Mouse (Mus musculus) thymus, adult 2 months (tissue): ENCODE results near the gene Col20a1. TPM values are rescaled to one million over a fixed set of nuclear protein-coding genes. Genes with fewer than 3 reads are reported as not detected.

Experiments
- DNase-seq: peaks from one replicate; pipeline ENCODE4 v3.0.0; 2021
- H3K27ac ChIP-seq: fragments of 200-500 bp; 2 replicates; pipeline ENCODE4 v1.5.1; 2012; ENCODE audit warnings: low read length, control low read depth; ENCODE audit not compliant: control insufficient read depth, insufficient read depth
- H3K27me3 ChIP-seq: fragments of 200-500 bp; 2 replicates; pipeline ENCODE4 v1.6.1; 2012; ENCODE audit warnings: mild to moderate bottlenecking, low read length, moderate library complexity, mixed read lengths; ENCODE audit not compliant: control insufficient read depth, insufficient read depth
- H3K36me3 ChIP-seq: fragments of 200-500 bp; 2 replicates; pipeline ENCODE4 v1.6.1; 2012; ENCODE audit warnings: mild to moderate bottlenecking, low read length, moderate library complexity; ENCODE audit not compliant: control insufficient read depth, insufficient read depth
- H3K4me1 ChIP-seq: fragments of 200-500 bp; replicated peaks from 2 replicates; pipeline ENCODE4 v1.6.1; 2012; ENCODE audit warnings: low read length; ENCODE audit not compliant: control insufficient read depth, insufficient read depth
- H3K4me3 ChIP-seq: fragments of 200-500 bp; 2 replicates; pipeline ENCODE4 v1.5.1; 2012; ENCODE audit warnings: mild to moderate bottlenecking, low read length, control low read depth, moderate library complexity; ENCODE audit not compliant: control insufficient read depth, insufficient read depth
- CTCF ChIP-seq: fragments of 200-500 bp; IDR thresholded peaks from 2 replicates; pipeline ENCODE4 v1.5.1; 2012; ENCODE audit warnings: mild to moderate bottlenecking, control low read depth, low read length, moderate library complexity, borderline replicate concordance; ENCODE audit not compliant: control insufficient read depth, poor library complexity, insufficient read depth; ENCODE audit errors: extremely low read depth
- POLR2A ChIP-seq: fragments of 200-500 bp; IDR thresholded peaks from 2 replicates; pipeline ENCODE4 v1.6.1; 2012; ENCODE audit warnings: mild to moderate bottlenecking, low read length, control low read depth, moderate library complexity; ENCODE audit not compliant: control insufficient read depth, poor library complexity, insufficient read depth; ENCODE audit errors: extremely low read depth
- WGBS: fragments of 180-500 bp; shearing (Covaris S2); methylation state at CpG from one replicate; pipeline ENCODE4 v1.1.7; 2018; 5-methylcytosine and 5-hydroxymethylcytosine counted together
- polyA plus RNA-seq: library from polyadenylated mRNA; depleted of rRNA; stranded (reverse); fragments of >200 nt; gene quantifications from 2 replicates; pipeline ENCODE4 v1.2.3, GENCODE M21; 2012; rRNA removed

Gene Col20a1
- 2.5 and 3.3 TPM in 2 replicates for polyA plus RNA-seq

- TF ChIP-seq POLR2A (no peak), CTCF (no peak)
Measured at GRCm38 (mm10) chr2:180986449-180986848, at the start of gene Col20a1. Gene Col20a1, plus strand, starts transcription at chr2:180986535.

DNA sequence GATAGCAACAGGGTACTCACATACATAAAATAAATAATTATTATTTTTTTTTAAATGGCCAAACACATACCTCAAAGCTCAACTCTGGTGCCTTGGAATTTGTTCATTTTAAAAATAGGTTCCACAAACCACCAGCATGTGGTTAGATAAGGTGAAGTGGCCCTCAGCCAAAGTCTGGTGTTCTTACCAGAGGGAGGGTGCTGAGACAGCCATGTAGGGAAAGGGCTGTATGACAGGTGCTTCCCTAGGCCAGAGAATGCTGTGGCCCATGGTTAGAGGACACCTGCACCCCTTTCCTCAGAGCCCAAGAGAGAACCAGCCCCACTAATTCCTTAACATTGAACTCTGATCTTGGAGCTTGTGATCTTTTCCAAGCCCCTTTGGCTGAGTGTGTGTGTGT is 46.1 kb upstream of the Col20a1 start:
- H3K4me3 ChIP-seq, result no peak overlapping the region
- no peaks in the 10 kb centered on the region for H3K27me3 ChIP-seq
- no peak overlapping the region for H3K27ac ChIP-seq
- DNase-seq, result no peak
- no peaks in the 10 kb centered on the region for H3K36me3 ChIP-seq
- TF ChIP-seq CTCF (no peak), POLR2A (no peak)
- H3K4me1 ChIP-seq, result no peaks in the 10 kb centered on the region

More at GRCm38 (mm10) chr2:180986449-180986848, at the start of gene Col20a1:
- H3K4me3 ChIP-seq, result no peak within 1 kb of the TSS
- no peaks in the 10 kb centered on the region for H3K4me1 ChIP-seq
- 67% methylated on average over 2 of the region's 2 CpGs for WGBS
- DNase-seq, result no peak
- H3K27me3 ChIP-seq, result no peaks in the 10 kb centered on the region
- H3K27ac ChIP-seq, result no peak within 1 kb of the TSS
- H3K36me3 ChIP-seq, result no peaks in the 10 kb centered on the region

DNA sequence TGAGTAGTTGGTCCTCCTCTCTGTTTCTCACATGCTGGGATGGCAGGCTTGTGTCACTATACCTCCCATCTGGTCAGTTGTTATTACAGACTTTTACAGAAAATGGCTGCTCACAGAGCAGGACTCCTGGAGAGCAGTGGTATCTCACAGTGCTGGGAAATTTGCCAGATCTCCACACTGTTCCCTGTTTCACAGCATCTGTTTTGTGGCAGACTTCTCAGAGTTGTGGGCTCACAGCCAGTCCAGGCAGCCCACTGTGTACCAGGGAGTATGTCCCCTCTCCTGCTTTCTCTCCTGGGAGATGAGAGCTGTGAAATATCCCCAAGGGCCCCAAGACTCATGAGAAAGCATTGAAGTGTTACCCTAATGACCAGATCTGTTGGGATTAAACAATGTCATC is 44.5 kb upstream of the Col20a1 start:
- no peak for DNase-seq
- no peak for TF ChIP-seq CTCF
- no peak for TF ChIP-seq POLR2A
- Histone ChIP-seq H3K4me1 (no peaks in the 10 kb centered on the region), H3K27ac (no peak overlapping the region), H3K27me3 (no peaks in the 10 kb centered on the region), H3K4me3 (no peak overlapping the region), H3K36me3 (no peaks in the 10 kb centered on the region)

- Histone ChIP-seq H3K4me3 (no peak overlapping the region), H3K36me3 (no peaks in the 10 kb centered on the region), H3K27ac (no peak overlapping the region), H3K4me1 (no peaks in the 10 kb centered on the region), H3K27me3 (peaks cover 5% of the 10 kb centered on the region)
- no peak for TF ChIP-seq POLR2A
- TF ChIP-seq CTCF, result no peak
- DNase-seq, result no peak
- 37% methylated on average over 1 of the region's 1 CpGs for WGBS
Measured at GRCm38 (mm10) chr2:180949947-180950346, 36.4 kb upstream of the Col20a1 start.

- no peak overlapping the region for H3K4me3 ChIP-seq
- WGBS, result 54% methylated on average over 9 of the region's 9 CpGs
- DNase-seq, result no peak
- no peaks in the 10 kb centered on the region for H3K4me1 ChIP-seq
- peaks cover 8% of the 10 kb centered on the region for H3K27me3 ChIP-seq
- TF ChIP-seq POLR2A (no peak), CTCF (no peak)
- H3K36me3 ChIP-seq, result no peaks in the 10 kb centered on the region
- no peak overlapping the region for H3K27ac ChIP-seq
Measured at GRCm38 (mm10) chr2:180952731-180953171, 33.6 kb upstream of the Col20a1 start.

DNA sequence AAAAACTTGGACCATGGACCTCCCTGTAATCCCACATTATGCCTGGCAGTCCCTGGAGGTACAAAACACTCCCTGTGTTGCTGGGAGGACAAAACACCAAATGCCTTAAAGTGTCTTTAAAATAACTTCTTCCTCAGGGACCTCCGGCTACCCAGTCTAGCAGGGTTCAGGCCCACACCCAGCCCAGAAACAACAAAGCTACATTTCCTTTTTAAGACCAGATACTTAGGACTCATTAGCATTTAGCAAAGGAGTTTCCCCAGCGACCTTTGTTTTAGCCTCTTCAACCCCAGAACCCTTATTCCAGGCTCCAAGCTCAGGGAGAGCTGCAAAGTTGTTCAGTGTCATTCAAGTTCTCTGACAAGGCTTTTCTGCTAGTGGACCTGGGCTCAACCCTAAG is 32.7 kb upstream of the Col20a1 start:
- Histone ChIP-seq H3K4me1 (no peaks in the 10 kb centered on the region), H3K4me3 (no peak overlapping the region), H3K36me3 (no peaks in the 10 kb centered on the region), H3K27ac (no peak overlapping the region), H3K27me3 (peaks cover 8% of the 10 kb centered on the region)
- TF ChIP-seq CTCF (no peak), POLR2A (no peak)
- 62% methylated on average over 2 of the region's 2 CpGs for WGBS
- DNase-seq, result no peak
